Mouse (Mus musculus) cerebellum, adult 2 months (tissue): ENCODE measurements around the gene Wdr62.

Experiments used
- CTCF ChIP-seq: fragments of 200-500 bp; IDR thresholded peaks from 2 replicates; pipeline ENCODE4 v1.5.1; 2011; ENCODE audit warnings: low read depth, mild to moderate bottlenecking, control low read depth, low read length, moderate library complexity, borderline replicate concordance; ENCODE audit not compliant: insufficient read depth
- POLR2A ChIP-seq: fragments of 200-500 bp; IDR thresholded peaks from 2 replicates; pipeline ENCODE4 v1.6.1; 2011; ENCODE audit warnings: low read length, control low read depth, borderline replicate concordance; ENCODE audit not compliant: insufficient read depth

DNA sequence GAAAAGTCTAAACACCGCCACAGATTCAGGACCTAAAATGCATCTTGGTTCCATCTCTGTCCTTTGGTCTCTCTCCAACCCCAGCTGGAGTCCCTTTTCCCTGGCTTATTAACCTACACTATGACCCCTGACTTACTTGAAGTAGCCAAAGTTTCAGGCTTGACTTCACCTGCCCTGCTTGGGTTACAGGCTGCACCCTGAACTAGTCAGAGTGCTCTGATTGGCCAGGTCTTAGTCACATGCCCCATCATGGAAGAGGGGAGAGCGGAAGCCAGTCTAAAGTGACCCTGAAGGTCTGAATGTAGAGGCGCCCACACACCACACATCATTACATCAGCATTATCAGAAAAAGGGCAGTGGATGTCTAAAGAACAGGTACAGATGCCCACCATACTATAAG, 37.9 kb upstream of the Wdr62 start:
- TF ChIP-seq CTCF (no peak), POLR2A (no peak)
